Comparison of ENCODE assay signal across 16 mouse cellular contexts in genomic region chr15:40453235-40453634, GRCm38 (mm10).
"Had no signal": no experiment of that assay in that cellular context is flagged by ENCODE, and none has a peak within 500 bp of the region (broad histone marks: within the 10 kb centered on the region; RNA-seq: fewer than 3 reads in every experiment).

No protein-coding gene starts in this region.

- DNase-seq: cerebellum, adult 9-11 months; cerebellum, postnatal 36 days; embryo, embryonic 11 days; forebrain, postnatal 0 days; gastrocnemius, adult 2 months; gastrocnemius, postnatal 10 days; gastrocnemius, postnatal 14 days; gastrocnemius, postnatal 25 days; gastrocnemius, postnatal 36 days; heart, adult 11 months; heart, adult 18-20 months; heart, adult 2 months had no signal

- ATAC-seq: forebrain, embryonic 13.5 days; forebrain, embryonic 14.5 days; forebrain, embryonic 15.5 days; forebrain, embryonic 16.5 days; forebrain, postnatal 0 days had no signal
